Mouse (Mus musculus) CD4-positive naive resting alpha-beta T cell, adult 57 days (primary cell): ENCODE data around the gene Vmn1r167. TPM values are rescaled to one million over a fixed set of nuclear protein-coding genes. Genes with fewer than 3 reads are reported as not detected.

ENCODE experiments used
- total RNA-seq: library from RNA; stranded (reverse); gene quantifications from one replicate; pipeline ENCODE4 v1.2.4, GENCODE M21; 2023

Vmn1r167 gene
- total RNA-seq: not detected

GRCm38 (mm10) chr7:23507106-23507505 is at the start of gene Vmn1r167:
Vmn1r167 (minus strand) TSS chr7:23507206.

GRCm38 (mm10) chr7:23539432-23539831 is 32.4 kb upstream of the Vmn1r167 start, which contains the start of gene Vmn1r168:
Vmn1r168 (plus strand) TSS chr7:23539732.

Other genes starting within 250 kb of the Vmn1r167 start
- gene Gm6902, start 228.3 kb downstream of the Vmn1r167 start, total RNA-seq: not detected
- not detected for gene Nlrp4e, start 206.0 kb downstream of the Vmn1r167 start, total RNA-seq
- gene Nlrp5, start 121.3 kb downstream of the Vmn1r167 start, total RNA-seq: not detected
- gene Vmn1r168, start 32.5 kb upstream of the Vmn1r167 start, total RNA-seq: not detected
- gene Vmn1r169, start 68.3 kb upstream of the Vmn1r167 start, total RNA-seq: not detected
- gene Vmn1r170, start 99.0 kb upstream of the Vmn1r167 start, total RNA-seq: not detected
- not detected for gene Vmn1r171, start 123.5 kb upstream of the Vmn1r167 start, total RNA-seq
- gene Vmn1r172, start 151.1 kb upstream of the Vmn1r167 start, total RNA-seq: not detected
- not detected for gene Vmn1r173, start 193.5 kb upstream of the Vmn1r167 start, total RNA-seq
- gene Vmn1r174, start 245.1 kb upstream of the Vmn1r167 start, total RNA-seq: not detected